Mouse (Mus musculus): ENCODE measurements around the gene Hdac4. TPM values are rescaled to one million over a fixed set of nuclear protein-coding genes. Genes with fewer than 3 reads are reported as not detected.
A peak's percentile ranks its signal among the peaks of the same experiment; 100 is the strongest.

Gene Hdac4
- polyA plus RNA-seq, 1 experiment from 2014 or later, result 24.1 TPM

DNA sequence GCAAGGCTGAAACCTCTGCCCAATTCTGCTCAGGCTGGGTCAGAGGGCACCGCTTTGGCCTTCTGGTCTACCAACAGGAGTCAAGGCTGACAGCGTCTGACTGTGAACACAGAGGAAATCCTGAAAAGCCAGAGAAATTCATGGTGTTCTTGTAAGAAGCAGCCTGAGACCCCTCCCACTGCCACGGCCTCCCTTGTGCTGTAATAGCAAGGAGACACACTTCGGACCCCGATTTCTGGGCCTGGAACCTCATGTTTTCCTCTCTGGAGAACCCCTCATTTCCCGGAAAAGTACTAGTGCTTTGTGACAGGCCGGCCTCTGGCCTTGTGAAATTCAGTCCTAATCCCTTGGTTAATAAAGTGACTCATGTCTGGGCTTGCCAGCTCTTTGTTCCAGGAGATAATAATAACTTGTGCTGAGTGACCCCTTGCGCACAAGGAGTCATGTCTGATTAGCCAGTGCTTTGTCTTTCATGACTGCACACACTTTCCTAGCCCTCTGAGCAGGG, 19.7 kb upstream of the Hdac4 start:
- peaks cover 24% of the 10 kb centered on the region for H3K4me1 ChIP-seq (ENCODE audit: control insufficient read depth, insufficient read depth, low read length)
- H3K27me3 ChIP-seq (replicated peaks; ENCODE audit: control insufficient read depth, insufficient read depth, low read length), result no peaks in the 10 kb centered on the region
- ATAC-seq (ENCODE audit: low read depth) (no peak), DNase-seq (ENCODE audit: low spot score) (peak; percentile 35)
- H3K27ac ChIP-seq (replicated peaks; ENCODE audit: low read depth, low read length), result no peak overlapping the region
- H3K4me3 ChIP-seq (ENCODE audit: low read depth, low read length), result no peak overlapping the region
- no peaks in the 10 kb centered on the region for H3K9me3 ChIP-seq (ENCODE audit: control insufficient read depth, low read length)
- WGBS, result 76% methylated on average over 8 of the region's 8 CpGs
- no peaks in the 10 kb centered on the region for H3K36me3 ChIP-seq (ENCODE audit: control insufficient read depth, insufficient read depth, low read length)
- H3K9ac ChIP-seq (ENCODE audit: low read depth, low read length), result no peak overlapping the region
- H3K4me2 ChIP-seq (ENCODE audit: low read depth, low read length), result no peak overlapping the region

DNA sequence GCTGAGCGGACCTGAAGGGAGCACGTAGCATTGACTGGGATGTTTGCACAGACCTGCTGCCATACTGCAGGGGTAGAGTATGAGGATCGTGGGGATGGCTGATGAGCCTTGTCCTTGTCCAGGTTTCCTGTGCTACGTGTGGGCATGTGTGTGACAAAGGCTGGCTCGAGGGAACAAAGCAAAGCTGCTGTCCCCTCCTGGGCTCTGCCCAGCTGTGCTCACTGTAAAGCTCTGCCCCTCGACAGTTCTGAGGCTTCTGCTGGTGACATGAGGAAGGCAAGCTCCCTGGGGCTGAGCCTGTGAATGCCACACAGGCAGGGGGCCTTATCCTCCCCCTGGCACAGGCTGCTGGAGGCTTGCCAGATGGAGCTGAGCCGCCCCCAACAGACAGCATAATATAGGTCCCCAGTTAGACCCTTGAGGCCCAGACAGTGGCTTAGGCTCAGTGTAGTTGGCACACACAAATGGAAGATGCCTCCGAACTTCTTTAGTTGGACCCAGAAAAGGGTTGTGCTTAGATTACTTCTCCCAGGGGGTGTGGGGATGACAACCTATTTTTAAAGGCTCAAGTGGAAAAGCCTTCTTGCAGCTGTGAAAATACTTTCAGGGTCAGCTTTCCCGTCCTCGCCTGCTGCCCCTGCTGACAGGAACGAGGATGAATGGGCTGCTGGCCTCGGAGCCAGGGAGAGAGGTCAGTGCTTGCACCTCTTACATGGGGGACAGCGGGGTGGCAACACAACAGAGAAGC, 16.7 kb upstream of the Hdac4 start:
- no peaks in the 10 kb centered on the region for H3K36me3 ChIP-seq (ENCODE audit: control insufficient read depth, insufficient read depth, low read length)
- H3K27me3 ChIP-seq (replicated peaks; ENCODE audit: control insufficient read depth, insufficient read depth, low read length), result no peaks in the 10 kb centered on the region
- H3K9me3 ChIP-seq (ENCODE audit: control insufficient read depth, low read length), result no peaks in the 10 kb centered on the region
- DNase-seq (ENCODE audit: low spot score) (peak; percentile 65), ATAC-seq (ENCODE audit: low read depth) (peak; percentile 81)
- 0 out of 2 replicates have a peak overlapping the region, but pooled peaks have one; percentile 6 for H3K9ac ChIP-seq (ENCODE audit: low read depth, low read length)
- 30% methylated on average over 13 of the region's 13 CpGs for WGBS
- peaks cover 24% of the 10 kb centered on the region for H3K4me1 ChIP-seq (ENCODE audit: control insufficient read depth, insufficient read depth, low read length)
- no peak overlapping the region for H3K27ac ChIP-seq (replicated peaks; ENCODE audit: low read depth, low read length)
- peak overlapping the region; percentile 1; the same call in 1 of the 2 replicates for H3K4me2 ChIP-seq (ENCODE audit: low read depth, low read length)
- H3K4me3 ChIP-seq (ENCODE audit: low read depth, low read length), result no peak overlapping the region

DNA sequence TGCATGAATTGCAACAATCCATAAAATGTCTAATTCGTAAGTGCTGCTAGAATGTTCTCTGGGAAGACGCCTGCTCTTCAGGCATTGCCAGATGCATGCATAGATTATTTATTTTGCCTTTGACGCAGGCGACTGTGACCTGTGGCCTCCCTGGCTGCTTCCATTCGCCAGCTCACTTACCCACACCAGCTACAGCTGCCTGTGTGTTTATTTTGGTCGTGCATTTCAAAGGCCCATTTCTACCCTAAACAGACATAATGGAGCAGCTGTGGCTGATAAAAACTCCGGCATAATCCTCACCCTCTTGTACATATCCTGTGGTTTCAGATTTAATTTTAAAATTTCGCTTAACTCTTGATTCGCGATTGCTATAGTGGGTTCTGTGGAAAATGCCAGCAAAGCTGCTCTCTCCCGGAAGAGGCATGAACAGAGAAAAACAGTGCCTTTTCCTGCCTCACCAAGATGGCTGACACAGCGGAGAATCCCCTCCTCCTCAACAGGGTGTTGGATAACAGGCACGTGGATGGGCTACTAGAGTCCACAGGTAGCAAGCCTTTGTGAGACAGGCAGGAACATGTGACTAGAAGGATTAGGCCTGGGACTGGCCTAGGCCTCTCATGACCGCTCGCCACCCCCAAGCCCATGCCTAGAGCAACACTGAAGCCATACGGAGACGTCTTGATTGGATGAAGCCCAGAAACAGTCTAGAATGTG, 7.3 kb upstream of the Hdac4 start:
- 0 out of 2 replicates have a peak, but pooled peaks cover 2% of the 10 kb centered on the region for H3K4me1 ChIP-seq (ENCODE audit: control insufficient read depth, insufficient read depth, low read length)
- peak overlapping the region; percentile 74 for H3K27ac ChIP-seq (replicated peaks; ENCODE audit: low read depth, low read length)
- H3K4me2 ChIP-seq (ENCODE audit: low read depth, low read length), result no peak overlapping the region
- no peaks in the 10 kb centered on the region for H3K9me3 ChIP-seq (ENCODE audit: control insufficient read depth, low read length)
- H3K36me3 ChIP-seq (ENCODE audit: control insufficient read depth, insufficient read depth, low read length), result no peaks in the 10 kb centered on the region
- H3K4me3 ChIP-seq (ENCODE audit: low read depth, low read length), result no peak overlapping the region
- no peaks in the 10 kb centered on the region for H3K27me3 ChIP-seq (replicated peaks; ENCODE audit: control insufficient read depth, insufficient read depth, low read length)
- peak; percentile 50; the same call in 1 of the 2 replicates for ATAC-seq (ENCODE audit: low read depth)
- no peak overlapping the region for H3K9ac ChIP-seq (ENCODE audit: low read depth, low read length)
- peak; percentile 55 for DNase-seq (ENCODE audit: low spot score)
- WGBS, result 58% methylated on average over 17 of the region's 17 CpGs

DNA sequence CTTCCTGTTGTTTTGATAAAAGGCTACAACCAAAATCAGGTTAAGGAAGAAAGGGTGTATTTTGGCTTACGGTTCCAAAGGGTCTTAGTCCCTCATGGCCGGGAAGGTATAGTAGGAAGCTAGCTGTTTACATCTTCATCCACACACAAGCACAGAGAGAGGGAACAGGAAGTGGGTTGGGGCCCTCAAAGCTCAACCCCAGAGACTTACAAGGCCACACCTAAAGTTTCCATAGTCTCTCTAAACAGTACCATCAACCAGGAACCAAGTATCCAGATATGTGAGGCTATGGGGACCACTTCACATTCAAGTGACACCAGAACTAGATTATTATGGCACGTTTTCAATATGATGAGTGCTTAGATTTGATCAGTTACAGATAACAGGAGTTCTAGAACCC, 5.0 kb downstream of the Hdac4 start:
- ATAC-seq (ENCODE audit: low read depth) (no peak), DNase-seq (ENCODE audit: low spot score) (no peak)
- Histone ChIP-seq H3K4me2 (ENCODE audit: low read depth, low read length) (no peak overlapping the region), H3K27me3 (replicated peaks; ENCODE audit: control insufficient read depth, insufficient read depth, low read length) (no peaks in the 10 kb centered on the region), H3K36me3 (ENCODE audit: control insufficient read depth, insufficient read depth, low read length) (no peaks in the 10 kb centered on the region), H3K9me3 (ENCODE audit: control insufficient read depth, low read length) (no peaks in the 10 kb centered on the region), H3K4me3 (ENCODE audit: low read depth, low read length) (no peak overlapping the region), H3K9ac (ENCODE audit: low read depth, low read length) (no peak overlapping the region), H3K4me1 (ENCODE audit: control insufficient read depth, insufficient read depth, low read length) (no peaks in the 10 kb centered on the region), H3K27ac (replicated peaks; ENCODE audit: low read depth, low read length) (no peak overlapping the region)
- WGBS, result 88% methylated on average over 3 of the region's 3 CpGs

GRCm38 (mm10) chr1:92187137-92187536, 8.4 kb downstream of the Hdac4 start:
- WGBS, result 86% methylated on average over 3 of the region's 3 CpGs
- no peaks in the 10 kb centered on the region for H3K27me3 ChIP-seq (replicated peaks; ENCODE audit: control insufficient read depth, insufficient read depth, low read length)

GRCm38 (mm10) chr1:92184600-92184999, 10.9 kb downstream of the Hdac4 start:
- peaks cover 7% of the 10 kb centered on the region; the same call in 1 of the 2 replicates for H3K4me1 ChIP-seq (ENCODE audit: control insufficient read depth, insufficient read depth, low read length)
- H3K36me3 ChIP-seq (ENCODE audit: control insufficient read depth, insufficient read depth, low read length), result no peaks in the 10 kb centered on the region
- WGBS, result 67% methylated on average over 1 of the region's 1 CpGs
- no peak overlapping the region for H3K4me2 ChIP-seq (ENCODE audit: low read depth, low read length)
- no peak for ATAC-seq (ENCODE audit: low read depth)
- no peak for DNase-seq (ENCODE audit: low spot score)
- H3K27ac ChIP-seq (replicated peaks; ENCODE audit: low read depth, low read length), result no peak overlapping the region
- H3K27me3 ChIP-seq (replicated peaks; ENCODE audit: control insufficient read depth, insufficient read depth, low read length), result no peaks in the 10 kb centered on the region
- H3K9me3 ChIP-seq (ENCODE audit: control insufficient read depth, low read length), result no peaks in the 10 kb centered on the region
- H3K4me3 ChIP-seq (ENCODE audit: low read depth, low read length), result no peak overlapping the region
- H3K9ac ChIP-seq (ENCODE audit: low read depth, low read length), result no peak overlapping the region

More at GRCm38 (mm10) chr1:92187137-92187536, 8.4 kb downstream of the Hdac4 start:
- ATAC-seq (ENCODE audit: low read depth) (no peak), DNase-seq (ENCODE audit: low spot score) (no peak)
- no peaks in the 10 kb centered on the region for H3K36me3 ChIP-seq (ENCODE audit: control insufficient read depth, insufficient read depth, low read length)
- H3K4me2 ChIP-seq (ENCODE audit: low read depth, low read length), result no peak overlapping the region
- H3K4me1 ChIP-seq (ENCODE audit: control insufficient read depth, insufficient read depth, low read length), result no peaks in the 10 kb centered on the region
- H3K4me3 ChIP-seq (ENCODE audit: low read depth, low read length), result no peak overlapping the region
- no peak overlapping the region for H3K9ac ChIP-seq (ENCODE audit: low read depth, low read length)
- H3K9me3 ChIP-seq (ENCODE audit: control insufficient read depth, low read length), result no peaks in the 10 kb centered on the region
- no peak overlapping the region for H3K27ac ChIP-seq (replicated peaks; ENCODE audit: low read depth, low read length)

DNA sequence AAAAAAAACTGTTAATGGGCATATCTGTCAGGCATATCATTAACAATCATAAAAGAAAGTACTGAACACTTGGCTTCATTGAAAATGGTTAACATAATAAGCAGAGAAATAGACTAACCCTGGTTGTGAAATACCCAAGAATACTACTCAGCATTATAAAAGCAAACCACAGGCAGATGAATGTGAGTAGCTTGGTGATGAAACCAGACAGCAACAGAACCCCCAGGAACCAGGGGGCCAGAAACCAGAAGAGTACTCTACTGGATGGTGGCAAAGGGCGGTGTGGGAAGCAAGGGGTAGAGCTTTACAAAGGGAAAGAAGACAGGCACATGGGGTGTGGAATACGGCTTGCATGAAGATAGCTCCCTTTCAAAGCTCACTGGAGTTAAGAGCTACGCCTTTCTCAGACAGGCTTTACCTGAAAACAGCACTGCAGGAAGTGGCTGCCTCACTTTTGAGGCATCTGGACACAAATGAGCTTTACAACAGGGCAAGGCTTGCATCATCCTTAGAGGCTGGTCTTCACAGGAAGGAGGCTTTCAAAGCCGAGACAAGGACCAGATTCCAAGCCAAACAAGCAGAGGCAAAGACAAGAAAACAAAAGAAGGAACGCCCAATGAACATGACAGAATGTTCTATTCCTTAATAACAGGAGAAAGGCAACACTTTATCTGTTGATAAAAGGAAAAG, 12.3 kb downstream of the Hdac4 start:
- Histone ChIP-seq H3K36me3 (ENCODE audit: control insufficient read depth, insufficient read depth, low read length) (no peaks in the 10 kb centered on the region), H3K9me3 (ENCODE audit: control insufficient read depth, low read length) (no peaks in the 10 kb centered on the region), H3K27me3 (replicated peaks; ENCODE audit: control insufficient read depth, insufficient read depth, low read length) (no peaks in the 10 kb centered on the region), H3K4me3 (ENCODE audit: low read depth, low read length) (no peak overlapping the region), H3K4me1 (ENCODE audit: control insufficient read depth, insufficient read depth, low read length) (peaks cover 15% of the 10 kb centered on the region), H3K4me2 (ENCODE audit: low read depth, low read length) (no peak overlapping the region), H3K9ac (ENCODE audit: low read depth, low read length) (no peak overlapping the region), H3K27ac (replicated peaks; ENCODE audit: low read depth, low read length) (no peak overlapping the region)
- DNase-seq (ENCODE audit: low spot score) (no peak), ATAC-seq (ENCODE audit: low read depth) (no peak)
- 70% methylated on average over 5 of the region's 5 CpGs for WGBS

- no peak overlapping the region for H3K4me2 ChIP-seq (ENCODE audit: low read depth, low read length)
- 80% methylated on average over 2 of the region's 2 CpGs for WGBS
- ATAC-seq (ENCODE audit: low read depth) (no peak), DNase-seq (ENCODE audit: low spot score) (no peak)
- H3K4me3 ChIP-seq (ENCODE audit: low read depth, low read length), result no peak overlapping the region
- no peaks in the 10 kb centered on the region for H3K27me3 ChIP-seq (replicated peaks; ENCODE audit: control insufficient read depth, insufficient read depth, low read length)
- no peak overlapping the region for H3K9ac ChIP-seq (ENCODE audit: low read depth, low read length)
- H3K9me3 ChIP-seq (ENCODE audit: control insufficient read depth, low read length), result no peaks in the 10 kb centered on the region
- H3K27ac ChIP-seq (replicated peaks; ENCODE audit: low read depth, low read length), result no peak overlapping the region
- H3K36me3 ChIP-seq (ENCODE audit: control insufficient read depth, insufficient read depth, low read length), result no peaks in the 10 kb centered on the region
- H3K4me1 ChIP-seq (ENCODE audit: control insufficient read depth, insufficient read depth, low read length), result peaks cover 25% of the 10 kb centered on the region
These were observed 13.5 kb downstream of the Hdac4 start for GRCm38 (mm10) chr1:92181970-92182369.
